Mouse (Mus musculus) limb, embryonic 10.5 days (tissue): ENCODE measurements around the gene Ift43. TPM values are rescaled to one million over a fixed set of nuclear protein-coding genes. Genes with fewer than 3 reads are reported as not detected.

Source experiments
- DNase-seq: peaks from one replicate; pipeline ENCODE4 v3.0.0-alpha.2; 2017; ENCODE audit warnings: low spot score
- H3K27ac ChIP-seq: fragments of 300-500 bp; sonication (generic); 2 replicates; pipeline ENCODE4 v1.5.1; 2016; ENCODE audit warnings: mild to moderate bottlenecking
- H3K27me3 ChIP-seq: fragments of 300-500 bp; sonication (generic); 2 replicates; pipeline ENCODE4 v1.6.1; 2016; ENCODE audit warnings: low read depth, mild to moderate bottlenecking; ENCODE audit not compliant: poor library complexity, severe bottlenecking
- H3K36me3 ChIP-seq: fragments of 300-500 bp; sonication (generic); 2 replicates; pipeline ENCODE4 v1.6.1; 2016; ENCODE audit warnings: mild to moderate bottlenecking, moderate library complexity
- H3K4me1 ChIP-seq: fragments of 300-500 bp; sonication (generic); 2 replicates; pipeline ENCODE4 v1.6.1; 2016
- H3K4me3 ChIP-seq: fragments of 300-500 bp; sonication (generic); 2 replicates; pipeline ENCODE4 v1.5.1; 2016; ENCODE audit warnings: mild to moderate bottlenecking, moderate library complexity
- H3K9me3 ChIP-seq: fragments of 300-500 bp; sonication (generic); replicated peaks from 2 replicates; pipeline ENCODE4 v1.6.1; 2016; ENCODE audit warnings: mild to moderate bottlenecking
- WGBS: fragments of 180-500 bp; shearing (Covaris S2); methylation state at CpG from one replicate; pipeline ENCODE4 v1.1.7; 2016; 5-methylcytosine and 5-hydroxymethylcytosine counted together
- polyA plus RNA-seq: library from polyadenylated mRNA; unstranded; fragments of >200 nt; fragmentation: Nextera tagmentation; extraction: Ambion mirVana; gene quantifications from 2 replicates; pipeline ENCODE4 v1.2.1, GENCODE M21; 2016

Gene Ift43
- polyA plus RNA-seq = 61.2 and 71.6 TPM in 2 replicates

GRCm38 (mm10) chr12:86082481-86083012 lies at the start of gene Ift43:
Ift43 (plus strand) TSS chr12:86082541.
- WGBS = under 1% methylated on average over 35 of the region's 35 CpGs
- peak; percentile 95 for DNase-seq
- Histone ChIP-seq H3K4me1 (peaks cover 28% of the 10 kb centered on the region), H3K27me3 (peaks cover 15% of the 10 kb centered on the region), H3K9me3 (no peaks in the 10 kb centered on the region), H3K36me3 (peaks cover 14% of the 10 kb centered on the region), H3K27ac (peak within 1 kb of the TSS; percentile 83), H3K4me3 (peak within 1 kb of the TSS; percentile 72)

- Histone ChIP-seq H3K9me3 (no peaks in the 10 kb centered on the region), H3K36me3 (0 out of 2 replicates have a peak, but pooled peaks cover 2% of the 10 kb centered on the region), H3K27me3 (no peaks in the 10 kb centered on the region), H3K27ac (no peak overlapping the region), H3K4me3 (no peak overlapping the region), H3K4me1 (peaks cover 70% of the 10 kb centered on the region)
- DNase-seq = no peak
These were observed 46.8 kb upstream of the Ift43 start for GRCm38 (mm10) chr12:86035586-86035985.

GRCm38 (mm10) chr12:86036368-86037166 lies 45.8 kb upstream of the Ift43 start:
- DNase-seq = no peak
- peak overlapping the region; percentile 82 for H3K27ac ChIP-seq
- no peaks in the 10 kb centered on the region for H3K27me3 ChIP-seq
- H3K4me1 ChIP-seq = peaks cover 70% of the 10 kb centered on the region
- WGBS = 35% methylated on average over 9 of the region's 9 CpGs
- no peak overlapping the region; the same call in 1 of the 2 replicates for H3K4me3 ChIP-seq
- no peaks in the 10 kb centered on the region for H3K9me3 ChIP-seq
- H3K36me3 ChIP-seq = 0 out of 2 replicates have a peak, but pooled peaks cover 2% of the 10 kb centered on the region

GRCm38 (mm10) chr12:86037235-86037921 lies 45.0 kb upstream of the Ift43 start:
- Histone ChIP-seq H3K27me3 (no peaks in the 10 kb centered on the region), H3K9me3 (no peaks in the 10 kb centered on the region), H3K4me3 (no peak overlapping the region; the same call in 1 of the 2 replicates), H3K27ac (peak overlapping the region; percentile 82), H3K4me1 (peaks cover 70% of the 10 kb centered on the region), H3K36me3 (peaks cover 5% of the 10 kb centered on the region)
- DNase-seq = peak; percentile 76
- 9% methylated on average over 12 of the region's 12 CpGs for WGBS

GRCm38 (mm10) chr12:86039078-86039477 lies 43.3 kb upstream of the Ift43 start:
- 77% methylated on average over 5 of the region's 5 CpGs for WGBS
- peaks cover 18% of the 10 kb centered on the region for H3K36me3 ChIP-seq
- no peaks in the 10 kb centered on the region for H3K27me3 ChIP-seq
- no peak for DNase-seq
- peaks cover 54% of the 10 kb centered on the region for H3K4me1 ChIP-seq
- H3K9me3 ChIP-seq = no peaks in the 10 kb centered on the region; the same call in 1 of the 2 replicates
- no peak overlapping the region for H3K4me3 ChIP-seq
- no peak overlapping the region for H3K27ac ChIP-seq

GRCm38 (mm10) chr12:86039751-86040150 lies 42.6 kb upstream of the Ift43 start:
- no peak overlapping the region for H3K4me3 ChIP-seq
- DNase-seq = no peak
- H3K4me1 ChIP-seq = peaks cover 47% of the 10 kb centered on the region
- 83% methylated on average over 6 of the region's 6 CpGs for WGBS
- peak overlapping the region; percentile 19; the same call in 1 of the 2 replicates for H3K27ac ChIP-seq
- no peaks in the 10 kb centered on the region; the same call in 1 of the 2 replicates for H3K9me3 ChIP-seq
- no peaks in the 10 kb centered on the region for H3K27me3 ChIP-seq
- peaks cover 18% of the 10 kb centered on the region for H3K36me3 ChIP-seq

GRCm38 (mm10) chr12:86046141-86046540 lies 36.2 kb upstream of the Ift43 start:
- 85% methylated on average over 5 of the region's 5 CpGs for WGBS
- peaks cover 16% of the 10 kb centered on the region for H3K36me3 ChIP-seq

GRCm38 (mm10) chr12:86046776-86047175 lies 35.6 kb upstream of the Ift43 start:
- peaks cover 16% of the 10 kb centered on the region for H3K36me3 ChIP-seq
- H3K4me3 ChIP-seq = no peak overlapping the region
- WGBS = 98% methylated on average over 2 of the region's 2 CpGs
- H3K27ac ChIP-seq = no peak overlapping the region
- H3K27me3 ChIP-seq = no peaks in the 10 kb centered on the region
- no peaks in the 10 kb centered on the region; the same call in 1 of the 2 replicates for H3K9me3 ChIP-seq
- no peak for DNase-seq
- peaks cover 14% of the 10 kb centered on the region for H3K4me1 ChIP-seq

More at GRCm38 (mm10) chr12:86046141-86046540, 36.2 kb upstream of the Ift43 start:
- Histone ChIP-seq H3K4me3 (no peak overlapping the region), H3K9me3 (no peaks in the 10 kb centered on the region; the same call in 1 of the 2 replicates), H3K4me1 (peaks cover 13% of the 10 kb centered on the region), H3K27ac (no peak overlapping the region), H3K27me3 (no peaks in the 10 kb centered on the region)
- no peak for DNase-seq

GRCm38 (mm10) chr12:86047376-86047775 lies 35.0 kb upstream of the Ift43 start:
- DNase-seq = no peak
- WGBS = 90% methylated on average over 8 of the region's 8 CpGs
- H3K27me3 ChIP-seq = no peaks in the 10 kb centered on the region
- peaks cover 13% of the 10 kb centered on the region for H3K36me3 ChIP-seq
- H3K4me1 ChIP-seq = peaks cover 14% of the 10 kb centered on the region
- no peaks in the 10 kb centered on the region; the same call in 1 of the 2 replicates for H3K9me3 ChIP-seq
- no peak overlapping the region for H3K27ac ChIP-seq
- H3K4me3 ChIP-seq = no peak overlapping the region

GRCm38 (mm10) chr12:86049813-86050212 lies 32.5 kb upstream of the Ift43 start:
- no peak for DNase-seq
- H3K27me3 ChIP-seq = no peaks in the 10 kb centered on the region
- H3K4me1 ChIP-seq = peaks cover 14% of the 10 kb centered on the region
- no peaks in the 10 kb centered on the region for H3K9me3 ChIP-seq
- no peaks in the 10 kb centered on the region for H3K36me3 ChIP-seq
- 78% methylated on average over 6 of the region's 6 CpGs for WGBS
- H3K27ac ChIP-seq = no peak overlapping the region
- H3K4me3 ChIP-seq = no peak overlapping the region

GRCm38 (mm10) chr12:86051477-86051876 lies 30.9 kb upstream of the Ift43 start:
- H3K36me3 ChIP-seq = peaks cover 13% of the 10 kb centered on the region
- no peaks in the 10 kb centered on the region for H3K9me3 ChIP-seq
- H3K27ac ChIP-seq = no peak overlapping the region
- H3K27me3 ChIP-seq = no peaks in the 10 kb centered on the region
- H3K4me3 ChIP-seq = no peak overlapping the region
- WGBS = 95% methylated on average over 5 of the region's 5 CpGs
- DNase-seq = no peak
- peaks cover 19% of the 10 kb centered on the region for H3K4me1 ChIP-seq

- WGBS = 93% methylated on average over 2 of the region's 2 CpGs
These were observed 27.0 kb upstream of the Ift43 start for GRCm38 (mm10) chr12:86055306-86055705.

More at GRCm38 (mm10) chr12:86055306-86055705, 27.0 kb upstream of the Ift43 start:
- H3K4me3 ChIP-seq = no peak overlapping the region
- H3K4me1 ChIP-seq = peaks cover 11% of the 10 kb centered on the region; the same call in 1 of the 2 replicates
- H3K9me3 ChIP-seq = no peaks in the 10 kb centered on the region
- no peaks in the 10 kb centered on the region for H3K27me3 ChIP-seq
- no peak for DNase-seq
- no peak overlapping the region for H3K27ac ChIP-seq
- H3K36me3 ChIP-seq = peaks cover 44% of the 10 kb centered on the region
